Mouse (Mus musculus) heart, adult 2 months (tissue): ENCODE results near the gene Ankrd11.

Source experiments
- EP300 ChIP-seq: fragments of 200-500 bp; IDR thresholded peaks from 2 replicates; pipeline ENCODE4 v1.6.1; 2011; ENCODE audit warnings: low read depth, low read length, control low read depth; ENCODE audit not compliant: insufficient read depth
- POLR2A ChIP-seq: fragments of 200-500 bp; IDR thresholded peaks from 2 replicates; pipeline ENCODE4 v1.6.1; 2011; ENCODE audit warnings: mild to moderate bottlenecking, low read depth, low read length, control low read depth; ENCODE audit not compliant: insufficient read depth

GRCm38 (mm10) chr8:122955195-122955594, 86.9 kb downstream of the Ankrd11 start:
- TF ChIP-seq POLR2A (no peak), EP300 (no peak)
